Mouse (Mus musculus) liver, postnatal 0 days (tissue): Measurements from ENCODE around the gene Mpv17l2. TPM values are rescaled to one million over a fixed set of nuclear protein-coding genes. Genes with fewer than 3 reads are reported as not detected.

Experiments used
- ATAC-seq: fragments of 200-750 bp; cut with Nextera tagmentation; 2 replicates; pipeline ENCODE4 v1.8.0; 2017; ENCODE audit warnings: mild to moderate bottlenecking, moderate library complexity
- DNase-seq: peaks from one replicate; pipeline ENCODE4 v3.0.0-alpha.2; 2016
- H3K27ac ChIP-seq: fragments of 300-500 bp; sonication (generic); 2 replicates; pipeline ENCODE4 v1.5.1; 2014; ENCODE audit warnings: antibody characterized with exemption, moderate library complexity, mild to moderate bottlenecking, low read depth
- H3K27me3 ChIP-seq: fragments of 300-500 bp; sonication (generic); 2 replicates; pipeline ENCODE4 v1.6.1; 2014; ENCODE audit warnings: low read length, control low read depth, mixed read lengths; ENCODE audit not compliant: insufficient read depth
- H3K36me3 ChIP-seq: fragments of 300-500 bp; sonication (generic); replicated peaks from 2 replicates; pipeline ENCODE4 v1.6.1; 2014; ENCODE audit warnings: mild to moderate bottlenecking, control low read depth, low read length, moderate library complexity, mixed read lengths; ENCODE audit not compliant: insufficient read depth
- H3K4me1 ChIP-seq: fragments of 300-500 bp; sonication (generic); 2 replicates; pipeline ENCODE4 v1.6.1; 2014; ENCODE audit warnings: antibody characterized with exemption, mild to moderate bottlenecking, control low read depth; ENCODE audit not compliant: insufficient read depth
- H3K4me2 ChIP-seq: fragments of 300-500 bp; sonication (generic); 2 replicates; pipeline ENCODE4 v1.6.1; 2014; ENCODE audit warnings: low read depth, mild to moderate bottlenecking, low read length, moderate library complexity, mixed read lengths
- H3K4me3 ChIP-seq: fragments of 300-500 bp; sonication (generic); 2 replicates; pipeline ENCODE4 v1.5.1; 2014; ENCODE audit warnings: low read depth, low read length
- H3K9ac ChIP-seq: fragments of 300-500 bp; sonication (generic); replicated peaks from 2 replicates; pipeline ENCODE4 v1.6.1; 2014; ENCODE audit warnings: mild to moderate bottlenecking, moderate library complexity
- H3K9me3 ChIP-seq: fragments of 300-500 bp; sonication (generic); 2 replicates; pipeline ENCODE4 v1.6.1; 2016; ENCODE audit warnings: mild to moderate bottlenecking, control low read depth, low read length, mixed read lengths
- CTCF ChIP-seq: sonication (generic); IDR thresholded peaks from 2 replicates; pipeline ENCODE4 v1.5.1; 2016; ENCODE audit warnings: antibody characterized with exemption, low read depth
- EP300 ChIP-seq: IDR thresholded peaks from 2 replicates; pipeline ENCODE4 v1.6.1; 2016; ENCODE audit warnings: antibody characterized with exemption, low read depth, mild to moderate bottlenecking
- WGBS: fragments of 180-500 bp; shearing (Covaris S2); extraction: QIAGEN DNeasy Blood & Tissue Kit; methylation state at CpG from one replicate; pipeline ENCODE4 v1.1.7; 2014; ENCODE audit not compliant: insufficient replicate concordance; 5-methylcytosine and 5-hydroxymethylcytosine counted together
- polyA plus RNA-seq: library from polyadenylated mRNA; unstranded; fragments of >200 nt; fragmentation: Nextera tagmentation; extraction: Ambion mirVana; gene quantifications from 2 replicates; pipeline ENCODE4 v1.2.1, GENCODE M21; 2015

Gene Mpv17l2
- polyA plus RNA-seq, 1 experiment from 2014 or later: 36.3 TPM

GRCm38 (mm10) chr8:70769858-70770257 is 9.1 kb upstream of the Mpv17l2 start:
- H3K27ac ChIP-seq: no peak overlapping the region
- no peak overlapping the region for H3K9ac ChIP-seq
- H3K4me2 ChIP-seq: no peak overlapping the region
- peaks cover 48% of the 10 kb centered on the region for H3K4me1 ChIP-seq
- no peak for TF ChIP-seq CTCF
- no peaks in the 10 kb centered on the region for H3K27me3 ChIP-seq
- 58% methylated on average over 12 of the region's 12 CpGs for WGBS
- no peaks in the 10 kb centered on the region for H3K9me3 ChIP-seq
- H3K36me3 ChIP-seq: peaks cover 26% of the 10 kb centered on the region
- no peak overlapping the region for H3K4me3 ChIP-seq
- ATAC-seq: no peak
- DNase-seq: no peak

- Histone ChIP-seq H3K27ac (0 out of 2 replicates have a peak overlapping the region, but pooled peaks have one; percentile 66), H3K9me3 (no peaks in the 10 kb centered on the region), H3K36me3 (peaks cover 26% of the 10 kb centered on the region), H3K9ac (no peak overlapping the region), H3K4me3 (no peak overlapping the region), H3K27me3 (no peaks in the 10 kb centered on the region), H3K4me1 (peaks cover 51% of the 10 kb centered on the region), H3K4me2 (no peak overlapping the region)
- ATAC-seq (peak; percentile 81), DNase-seq (peak; percentile 99)
- no peak for TF ChIP-seq EP300
- peak; percentile 100 for TF ChIP-seq CTCF
- 6% methylated on average over 24 of the region's 26 CpGs for WGBS
Measured at GRCm38 (mm10) chr8:70769359-70769758, 8.6 kb upstream of the Mpv17l2 start.

GRCm38 (mm10) chr8:70768956-70769355 is 8.2 kb upstream of the Mpv17l2 start:
- no peak overlapping the region for H3K4me2 ChIP-seq
- 80% methylated on average over 16 of the region's 16 CpGs for WGBS
- peak overlapping the region; percentile 66 for H3K27ac ChIP-seq

GRCm38 (mm10) chr8:70768231-70768776 is 7.6 kb upstream of the Mpv17l2 start:
- Histone ChIP-seq H3K27me3 (no peaks in the 10 kb centered on the region), H3K4me3 (no peak overlapping the region), H3K9me3 (no peaks in the 10 kb centered on the region), H3K36me3 (peaks cover 26% of the 10 kb centered on the region), H3K4me1 (peaks cover 51% of the 10 kb centered on the region), H3K4me2 (0 out of 2 replicates have a peak overlapping the region, but pooled peaks have one; percentile 9), H3K27ac (peak overlapping the region; percentile 66), H3K9ac (no peak overlapping the region)
- WGBS: 75% methylated on average over 32 of the region's 32 CpGs
- ATAC-seq (no peak), DNase-seq (peak; percentile 57)
- TF ChIP-seq CTCF: no peak
- TF ChIP-seq EP300: no peak

More at GRCm38 (mm10) chr8:70768956-70769355, 8.2 kb upstream of the Mpv17l2 start:
- no peaks in the 10 kb centered on the region for H3K27me3 ChIP-seq
- no peaks in the 10 kb centered on the region for H3K9me3 ChIP-seq
- no peak overlapping the region for H3K4me3 ChIP-seq
- TF ChIP-seq CTCF: no peak
- H3K4me1 ChIP-seq: peaks cover 51% of the 10 kb centered on the region
- ATAC-seq (no peak), DNase-seq (no peak)
- H3K9ac ChIP-seq: no peak overlapping the region
- H3K36me3 ChIP-seq: peaks cover 26% of the 10 kb centered on the region

GRCm38 (mm10) chr8:70767503-70767902 is 6.8 kb upstream of the Mpv17l2 start:
- Histone ChIP-seq H3K27me3 (no peaks in the 10 kb centered on the region), H3K9me3 (no peaks in the 10 kb centered on the region), H3K36me3 (peaks cover 24% of the 10 kb centered on the region), H3K4me1 (peaks cover 57% of the 10 kb centered on the region), H3K4me2 (no peak overlapping the region), H3K9ac (no peak overlapping the region), H3K4me3 (no peak overlapping the region), H3K27ac (peak overlapping the region; percentile 66)
- TF ChIP-seq CTCF (no peak), EP300 (no peak)
- WGBS: 69% methylated on average over 6 of the region's 6 CpGs
- DNase-seq: no peak
- ATAC-seq: no peak

GRCm38 (mm10) chr8:70766571-70767440 is 6.1 kb upstream of the Mpv17l2 start:
- Histone ChIP-seq H3K36me3 (peaks cover 19% of the 10 kb centered on the region), H3K27ac (peak overlapping the region; percentile 66), H3K4me2 (peak overlapping the region; percentile 84), H3K27me3 (no peaks in the 10 kb centered on the region), H3K4me3 (peak overlapping the region; percentile 48), H3K4me1 (peaks cover 64% of the 10 kb centered on the region), H3K9me3 (no peaks in the 10 kb centered on the region), H3K9ac (peak overlapping the region; percentile 70)
- ATAC-seq (peak; percentile 22; the same call in 1 of the 2 replicates), DNase-seq (peak; percentile 82)
- TF ChIP-seq CTCF (no peak), EP300 (no peak)
- WGBS: 15% methylated on average over 21 of the region's 21 CpGs
